Mouse (Mus musculus) CH12.LX (cell line): Measurements from ENCODE around the gene Cap2.

Source experiments
- CHD1 ChIP-seq: IDR thresholded peaks from 2 replicates; pipeline ENCODE4 v1.6.1; 2012; ENCODE audit warnings: low read depth, low read length, improper control_type of control experiment, inconsistent platforms
- CTCF ChIP-seq, 2 experiments: IDR thresholded peaks in 1 of 2; conservative IDR thresholded peaks in 1 of 2; 2 replicates each; pipeline ENCODE4 v1.5.1; 2011 to 2012; ENCODE audit warnings: low read depth in 2 of 2, low read length in 2 of 2, improper control_type of control experiment in 1 of 2, inconsistent platforms in 1 of 2, mild to moderate bottlenecking in 1 of 2, moderate library complexity in 1 of 2
- ELF1 ChIP-seq: IDR thresholded peaks from 2 replicates; pipeline ENCODE4 v1.6.1; 2014; ENCODE audit warnings: low read depth, mild to moderate bottlenecking, inconsistent platforms, low read length, improper control_type of control experiment
- IRF4 ChIP-seq: IDR thresholded peaks from 2 replicates; pipeline ENCODE4 v1.6.1; 2014; ENCODE audit warnings: low read depth, mild to moderate bottlenecking, inconsistent platforms, low read length, improper control_type of control experiment
- JUN ChIP-seq: IDR thresholded peaks from 2 replicates; pipeline ENCODE4 v1.6.1; 2011; ENCODE audit warnings: low read depth, mild to moderate bottlenecking, low read length, improper control_type of control experiment, moderate library complexity; ENCODE audit not compliant: insufficient read depth
- MAZ ChIP-seq: IDR thresholded peaks from 2 replicates; pipeline ENCODE4 v1.6.1; 2012; ENCODE audit warnings: low read depth, mild to moderate bottlenecking, inconsistent platforms, low read length, improper control_type of control experiment, moderate library complexity
- POLR2AphosphoS2 ChIP-seq: IDR thresholded peaks from 2 replicates; pipeline ENCODE4 v1.6.1; 2011; ENCODE audit warnings: low read depth, low read length, improper control_type of control experiment
- SMC3 ChIP-seq: IDR thresholded peaks from 2 replicates; pipeline ENCODE4 v1.6.1; 2011; ENCODE audit warnings: low read depth, low read length, improper control_type of control experiment

DNA sequence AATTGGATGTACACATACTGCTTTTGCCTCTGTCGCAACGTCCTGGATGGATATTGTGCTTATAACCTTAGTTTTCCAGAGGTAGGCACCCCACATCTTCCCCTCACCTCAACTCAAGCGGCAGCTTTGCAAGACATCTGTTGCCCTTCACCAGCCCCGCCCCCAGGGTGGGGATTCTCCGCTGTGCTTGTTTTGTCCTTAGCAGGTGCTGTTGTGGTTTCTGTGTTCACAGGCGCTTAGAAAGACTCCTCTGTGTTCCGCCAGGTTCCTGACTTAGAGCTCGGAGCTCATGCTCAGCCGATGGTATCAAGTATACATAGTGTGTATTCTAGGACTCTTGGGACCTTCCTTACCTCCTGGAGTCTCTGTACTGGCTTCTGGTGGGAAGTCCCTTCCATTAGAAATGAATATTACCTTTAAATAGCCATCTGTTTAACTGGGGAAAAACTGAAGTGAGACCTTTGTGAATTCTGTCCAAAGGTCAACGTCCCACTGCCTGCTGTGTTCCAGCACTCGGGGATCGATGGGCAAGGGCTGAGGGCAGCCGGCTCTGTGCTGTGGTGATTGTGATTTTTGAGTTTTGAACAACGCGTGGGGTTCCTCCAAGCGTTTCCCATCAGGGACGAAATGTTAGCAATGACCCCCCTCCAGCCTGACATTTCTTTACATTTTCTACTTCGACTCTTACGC is 115.2 kb downstream of the Cap2 start:
- TF ChIP-seq CTCF (conservative IDR thresholded peaks at IDR 0.05 in 1 of 2, IDR thresholded peaks at IDR 0.05 in 1 of 2; ENCODE audit: low read depth in 2 of 2, low read length in 2 of 2) (no peak), CHD1 (no peak), SMC3 (no peak), ELF1 (no peak), JUN (no peak), POLR2AphosphoS2 (no peak), MAZ (no peak; the same call in 1 of the 2 replicates), IRF4 (no peak)
